Mouse (Mus musculus) bone marrow, adult 2 months (tissue): ENCODE data around the gene Ecm2. TPM values are rescaled to one million over a fixed set of nuclear protein-coding genes. Genes with fewer than 3 reads are reported as not detected.

ENCODE experiments used
- H3K27ac ChIP-seq: fragments of 200-500 bp; 2 replicates; pipeline ENCODE4 v1.5.1; 2012; ENCODE audit warnings: low read depth, mild to moderate bottlenecking, control low read depth, inconsistent platforms, low read length; ENCODE audit not compliant: control insufficient read depth, poor library complexity, insufficient read depth
- H3K4me1 ChIP-seq: fragments of 200-500 bp; 2 replicates; pipeline ENCODE4 v1.6.1; 2011; ENCODE audit warnings: low read length; ENCODE audit not compliant: control insufficient read depth, insufficient read depth
- H3K4me3 ChIP-seq: fragments of 200-500 bp; replicated peaks from 2 replicates; pipeline ENCODE3; 2011; ENCODE audit warnings: mild to moderate bottlenecking, low read depth, low read length, control low read depth; ENCODE audit not compliant: control insufficient read depth
- CTCF ChIP-seq: fragments of 200-500 bp; IDR thresholded peaks from 2 replicates; pipeline ENCODE4 v1.5.1; 2011; ENCODE audit warnings: low read length, control low read depth; ENCODE audit not compliant: control insufficient read depth, insufficient read depth
- POLR2A ChIP-seq: fragments of 200-500 bp; IDR thresholded peaks from 2 replicates; pipeline ENCODE4 v1.6.1; 2011; ENCODE audit warnings: low read depth, mild to moderate bottlenecking, control low read depth, low read length, borderline replicate concordance; ENCODE audit not compliant: control insufficient read depth
- WGBS: fragments of 180-500 bp; shearing (Covaris S2); methylation state at CpG from one replicate; pipeline ENCODE4 v1.1.7; 2018; 5-methylcytosine and 5-hydroxymethylcytosine counted together
- polyA plus RNA-seq: library from polyadenylated mRNA; stranded (reverse); fragments of >200 nt; gene quantifications from 2 replicates; pipeline ENCODE4 v1.2.4, GENCODE M21; 2011; ENCODE audit warnings: low replicate concordance; ENCODE audit not compliant: missing spikeins, insufficient read depth, insufficient read length

Gene Ecm2
- polyA plus RNA-seq, 1 experiment, result 0.42 TPM

DNA sequence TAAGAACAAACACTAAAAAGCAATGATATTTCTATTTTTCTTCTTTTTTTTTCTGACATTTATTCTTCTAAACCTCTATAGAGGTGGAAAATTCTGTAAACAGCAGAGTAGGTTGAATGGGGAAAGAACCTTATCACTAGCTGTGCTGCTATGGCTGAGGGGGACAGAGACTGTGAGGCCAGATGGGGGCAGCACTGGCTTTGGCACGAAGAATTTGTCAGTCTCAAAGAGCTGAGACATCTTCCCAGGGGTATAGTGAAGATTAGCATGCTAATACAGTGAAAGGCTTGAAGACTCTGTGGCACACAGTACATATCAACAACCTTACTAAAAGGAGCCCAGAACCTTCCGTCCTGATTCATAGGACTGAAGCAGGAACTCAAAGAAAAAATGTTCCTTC, 54.6 kb downstream of the Ecm2 start:
- 61% methylated on average over 2 of the region's 2 CpGs for WGBS
- TF ChIP-seq POLR2A (no peak), CTCF (peak; percentile 30; the same call in 1 of the 2 replicates)
- Histone ChIP-seq H3K4me3 (no peak overlapping the region), H3K27ac (no peak overlapping the region), H3K4me1 (no peaks in the 10 kb centered on the region)

DNA sequence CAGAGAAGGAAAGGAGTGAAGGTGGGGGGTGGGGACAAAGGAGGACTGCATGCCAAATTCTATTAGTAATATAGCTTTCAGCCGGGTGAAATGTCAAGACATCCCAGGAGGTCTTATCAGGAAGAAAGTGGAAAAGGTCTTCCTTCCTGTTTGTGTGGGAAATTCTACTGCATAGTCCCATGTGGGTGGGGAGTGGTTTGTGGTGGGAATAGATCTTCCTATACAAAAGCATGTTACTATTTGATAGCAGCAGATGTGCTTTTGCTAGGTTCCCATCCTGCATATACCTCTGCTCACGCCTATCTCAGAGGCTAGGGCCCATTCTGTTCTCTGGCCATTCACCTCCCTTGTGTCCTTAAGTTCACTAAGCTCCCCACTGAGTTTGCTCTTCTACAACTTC, 56.3 kb downstream of the Ecm2 start:
- WGBS, result 20% methylated on average over 2 of the region's 2 CpGs
- Histone ChIP-seq H3K27ac (no peak overlapping the region), H3K4me3 (no peak overlapping the region), H3K4me1 (no peaks in the 10 kb centered on the region)
- no peak for TF ChIP-seq POLR2A
- TF ChIP-seq CTCF, result no peak

DNA sequence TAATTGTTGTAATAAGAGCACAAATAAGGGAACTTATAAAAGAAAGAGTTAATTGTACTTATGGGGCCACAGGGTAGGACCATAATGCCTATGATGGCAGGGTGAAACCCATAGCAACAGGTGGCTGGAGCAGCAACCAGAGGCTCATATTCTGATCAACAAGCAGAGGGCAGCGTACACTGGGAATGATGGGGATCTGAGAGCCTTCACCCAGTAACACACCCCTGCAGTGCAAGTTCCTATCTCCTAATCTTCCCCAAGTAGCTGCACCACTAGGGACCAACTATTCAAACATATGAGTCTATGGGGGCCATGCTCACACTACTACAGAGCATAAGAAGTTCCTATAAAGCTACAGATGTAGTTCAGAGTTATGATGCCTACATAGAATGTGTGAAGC, 59.7 kb downstream of the Ecm2 start:
- TF ChIP-seq CTCF, result no peak
- no peak for TF ChIP-seq POLR2A
- 67% methylated on average over 1 of the region's 1 CpGs for WGBS
- H3K4me1 ChIP-seq, result no peaks in the 10 kb centered on the region
- H3K4me3 ChIP-seq, result no peak overlapping the region
- no peak overlapping the region for H3K27ac ChIP-seq

DNA sequence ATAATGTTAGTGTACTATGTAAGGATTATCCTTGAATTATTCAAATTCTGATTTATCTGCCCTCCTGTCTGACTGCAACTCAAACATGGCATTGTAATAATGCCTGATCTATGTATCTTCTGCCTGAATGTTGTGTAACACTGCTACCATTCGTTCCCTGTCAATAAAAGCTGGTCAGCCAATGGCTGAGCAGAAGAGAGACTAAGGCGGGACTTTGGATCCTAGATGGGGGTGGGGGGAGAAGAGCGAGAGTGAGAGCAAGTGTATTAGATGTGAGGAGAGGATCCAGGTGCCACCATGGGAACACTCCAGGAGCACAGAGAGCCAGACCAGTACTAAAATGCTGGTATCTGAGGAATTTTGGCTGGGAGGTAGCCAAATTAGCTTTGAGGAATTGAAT, 65.8 kb downstream of the Ecm2 start:
- 82% methylated on average over 3 of the region's 3 CpGs for WGBS
- Histone ChIP-seq H3K27ac (no peak overlapping the region), H3K4me1 (no peaks in the 10 kb centered on the region), H3K4me3 (no peak overlapping the region)
- no peak for TF ChIP-seq POLR2A
- no peak for TF ChIP-seq CTCF

DNA sequence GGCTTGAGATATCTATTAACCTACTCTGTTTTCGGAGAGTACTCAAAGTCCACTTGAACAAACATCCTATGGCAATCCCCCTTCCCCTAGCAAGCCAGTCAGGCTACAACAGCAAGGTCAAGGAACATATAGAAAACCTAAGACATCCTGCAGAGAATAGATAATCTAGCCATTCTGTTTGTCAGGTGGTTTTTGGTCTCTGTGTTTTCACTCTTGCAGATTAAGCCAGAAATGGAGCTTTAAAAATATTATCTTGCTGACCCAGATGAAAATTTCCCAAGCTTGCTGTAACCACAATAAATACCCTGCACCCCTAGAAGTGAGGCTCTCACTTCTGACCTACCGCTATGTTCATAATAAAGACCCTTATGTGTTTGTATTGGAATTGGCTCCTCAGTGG, 66.8 kb downstream of the Ecm2 start:
- WGBS, result 68% methylated on average over 2 of the region's 2 CpGs
- TF ChIP-seq POLR2A, result no peak
- TF ChIP-seq CTCF, result no peak
- Histone ChIP-seq H3K4me3 (no peak overlapping the region), H3K4me1 (no peaks in the 10 kb centered on the region), H3K27ac (no peak overlapping the region)

DNA sequence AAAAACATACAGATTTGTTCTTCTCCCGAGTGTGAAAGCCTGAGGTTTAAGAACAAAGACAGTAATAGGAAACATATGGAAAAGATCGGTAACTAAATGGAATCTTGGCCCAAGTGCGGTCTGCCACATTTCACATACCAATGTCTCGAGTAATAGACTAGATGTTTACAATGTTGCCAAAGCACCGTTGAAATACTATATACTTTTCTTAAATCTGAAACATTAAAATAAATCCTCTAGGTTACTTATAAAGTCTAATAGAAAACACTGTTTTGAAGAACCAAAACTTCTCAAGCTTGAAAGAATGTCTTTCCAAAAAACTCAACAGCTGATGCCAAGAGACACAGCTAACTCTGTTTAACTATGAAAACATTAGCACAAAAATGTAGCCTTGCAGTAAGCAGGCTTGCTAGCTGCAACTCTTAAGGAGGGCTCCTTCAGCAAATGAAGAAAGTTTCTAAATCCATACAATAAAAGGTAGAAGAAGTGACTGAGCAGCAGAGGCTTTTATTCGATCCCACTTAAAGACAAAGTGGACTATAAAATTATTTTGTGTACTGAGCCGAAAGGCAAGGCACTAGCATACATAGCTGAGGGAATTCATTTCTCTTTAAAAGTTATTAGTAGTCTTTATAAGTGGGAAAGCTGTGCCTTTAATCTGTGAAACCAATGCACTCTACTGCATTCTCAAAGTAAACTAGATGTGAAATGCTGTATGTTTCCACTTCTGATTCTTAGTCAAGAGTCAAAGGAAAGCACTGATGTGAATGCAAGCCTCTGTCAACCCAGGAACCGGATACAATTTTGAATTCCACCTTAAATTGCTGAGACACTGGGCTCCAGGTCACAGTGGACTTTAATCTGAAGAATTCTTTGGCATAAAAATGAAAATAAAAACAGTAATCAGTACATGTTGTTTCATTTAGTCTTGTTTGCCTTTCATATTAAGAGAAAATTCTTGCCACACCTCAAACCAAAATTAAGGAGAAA, 77.2 kb downstream of the Ecm2 start, which contains the start of gene Omd:
TSS of gene Omd (plus strand) at position 922 of the 990 bp plus-strand sequence.
- no peak for TF ChIP-seq POLR2A
- no peak for TF ChIP-seq CTCF
- H3K4me3 ChIP-seq, result no peak within 1 kb of the TSS
- H3K27ac ChIP-seq, result no peak within 1 kb of the TSS
- 80% methylated on average over 8 of the region's 8 CpGs for WGBS
- no peaks in the 10 kb centered on the region for H3K4me1 ChIP-seq

Other genes with a start within 250 kb of the Ecm2 start
- 10.9 and 31.9 TPM in 2 replicates for gene Fgd3, start 184.5 kb upstream of the Ecm2 start, polyA plus RNA-seq
- gene Bicd2, start 163.2 kb upstream of the Ecm2 start, polyA plus RNA-seq, result 12.1 and 23.2 TPM in 2 replicates
- gene Ippk, start 83.6 kb upstream of the Ecm2 start, polyA plus RNA-seq, result 4.4 and 4.5 TPM in 2 replicates
- gene Tes3-ps, start 11.5 kb upstream of the Ecm2 start, polyA plus RNA-seq, result 1.4 and 3.5 TPM in 2 replicates
- gene Aspn, start 39.6 kb downstream of the Ecm2 start, polyA plus RNA-seq, result 2.0 and 5.9 TPM in 2 replicates
- gene Omd, start 77.7 kb downstream of the Ecm2 start, polyA plus RNA-seq, result 0.63 and 1.3 TPM in 2 replicates
- gene Ogn, start 103.2 kb downstream of the Ecm2 start, polyA plus RNA-seq, result 2.9 and 6.4 TPM in 2 replicates
- gene Cenpp, start 148.0 kb downstream of the Ecm2 start, polyA plus RNA-seq, result 8.5 and 9.9 TPM in 2 replicates
- 5.2 and 9.2 TPM in 2 replicates for gene Nol8, start 148.3 kb downstream of the Ecm2 start, polyA plus RNA-seq
- gene Iars, start 177.3 kb downstream of the Ecm2 start, polyA plus RNA-seq, result 18.9 and 27.5 TPM in 2 replicates